Mouse (Mus musculus): ENCODE data around the gene Ccdc61.

The Ccdc61 gene

GRCm38 (mm10) chr7:18848395-18848794, 61.8 kb downstream of the Ccdc61 start:
- DNase-seq (ENCODE audit: low spot score), result no peak

DNA sequence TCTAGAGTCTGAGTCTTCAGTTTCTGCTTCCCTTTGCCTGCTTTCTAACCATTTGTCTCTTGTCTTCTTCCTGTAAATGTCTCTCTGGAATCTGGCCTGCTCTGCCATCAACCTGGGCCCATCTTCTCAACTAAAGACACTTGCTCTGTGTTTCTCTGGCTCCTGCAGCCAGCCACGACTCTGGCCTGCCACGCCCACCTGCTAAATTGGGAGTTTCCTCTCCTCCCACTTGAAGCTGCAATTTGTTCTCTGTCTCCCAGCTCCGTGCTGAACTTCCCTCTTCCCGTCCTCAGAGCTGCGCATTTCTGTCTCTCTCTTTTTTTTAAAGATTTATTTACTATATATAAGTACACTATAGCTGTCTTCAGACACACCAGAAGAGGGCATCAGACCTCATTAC, 65.4 kb downstream of the Ccdc61 start:
- DNase-seq (ENCODE audit: low spot score), result no peak

DNA sequence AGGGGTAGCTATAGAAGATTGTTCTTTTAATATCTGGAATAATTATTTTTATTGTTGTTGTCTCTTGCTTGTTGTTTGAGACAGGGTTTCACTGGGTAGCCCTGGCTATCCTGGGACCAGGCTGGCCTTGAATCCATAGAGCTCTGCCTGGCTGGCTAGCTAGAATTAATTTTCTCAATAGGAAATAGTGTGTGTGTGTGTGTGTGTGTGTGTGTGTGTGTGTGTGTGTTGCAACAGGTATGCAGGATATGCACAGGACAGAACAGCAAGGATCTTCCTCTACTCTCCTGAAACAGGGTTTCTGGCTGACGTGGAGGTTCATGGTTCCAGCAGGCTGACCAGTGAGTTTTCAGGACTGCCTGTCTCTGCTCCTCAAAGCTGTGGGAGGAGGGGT, 69.0 kb downstream of the Ccdc61 start:
- no peak for DNase-seq (ENCODE audit: low spot score)
